Mouse (Mus musculus): ENCODE measurements around the gene Prickle2. TPM values are rescaled to one million over a fixed set of nuclear protein-coding genes. Genes with fewer than 3 reads are reported as not detected.

Prickle2 gene
- polyA plus RNA-seq, 1 experiment from 2014 or later, result 8.3 TPM

- Histone ChIP-seq H3K36me3 (ENCODE audit: control insufficient read depth, insufficient read depth, low read length) (no peaks in the 10 kb centered on the region), H3K9ac (ENCODE audit: low read length) (no peak overlapping the region), H3K9me3 (ENCODE audit: control insufficient read depth, low read length) (no peaks in the 10 kb centered on the region), H3K4me2 (ENCODE audit: low read depth, low read length) (peak overlapping the region; percentile 22; the same call in 1 of the 2 replicates), H3K4me3 (ENCODE audit: low read length) (no peak overlapping the region), H3K27ac (ENCODE audit: low read length) (peak overlapping the region; percentile 95), H3K27me3 (ENCODE audit: control insufficient read depth, insufficient read depth, low read depth, low read length) (no peaks in the 10 kb centered on the region), H3K4me1 (replicated peaks; ENCODE audit: control insufficient read depth, insufficient read depth, low read length) (peaks cover 46% of the 10 kb centered on the region)
- 29% methylated on average over 3 of the region's 3 CpGs for WGBS
- peak; percentile 93 for ATAC-seq (ENCODE audit: low read depth)
Measured at GRCm38 (mm10) chr6:92468383-92468791, 237.6 kb downstream of the Prickle2 start.

DNA sequence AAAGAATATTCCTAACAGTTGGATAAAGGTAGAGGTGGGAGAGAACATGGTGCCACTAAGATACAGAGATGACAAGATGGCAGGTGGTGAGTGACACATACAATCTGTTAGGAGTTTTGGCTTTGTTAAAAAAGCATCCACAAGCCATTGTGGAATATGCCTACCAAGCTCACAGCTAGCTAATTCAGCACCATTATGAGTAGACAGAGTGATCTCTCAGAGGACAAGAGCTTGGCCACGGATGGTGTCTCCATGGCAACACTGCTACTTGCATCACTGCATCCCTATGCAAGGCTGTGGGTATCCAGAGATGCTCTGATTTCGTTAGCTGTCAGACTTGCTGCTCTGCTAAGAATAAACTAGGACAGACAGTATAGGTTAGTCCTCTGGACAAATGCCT is 238.6 kb downstream of the Prickle2 start:
- H3K9me3 ChIP-seq (ENCODE audit: control insufficient read depth, low read length), result no peaks in the 10 kb centered on the region
- no peak overlapping the region for H3K9ac ChIP-seq (ENCODE audit: low read length)
- ATAC-seq (ENCODE audit: low read depth), result no peak
- 0 out of 2 replicates have a peak overlapping the region, but pooled peaks have one; percentile 2 for H3K27ac ChIP-seq (ENCODE audit: low read length)
- H3K27me3 ChIP-seq (ENCODE audit: control insufficient read depth, insufficient read depth, low read depth, low read length), result no peaks in the 10 kb centered on the region
- no peak overlapping the region for H3K4me2 ChIP-seq (ENCODE audit: low read depth, low read length)
- 62% methylated on average over 2 of the region's 2 CpGs for WGBS
- peaks cover 48% of the 10 kb centered on the region for H3K4me1 ChIP-seq (replicated peaks; ENCODE audit: control insufficient read depth, insufficient read depth, low read length)
- H3K4me3 ChIP-seq (ENCODE audit: low read length), result no peak overlapping the region
- H3K36me3 ChIP-seq (ENCODE audit: control insufficient read depth, insufficient read depth, low read length), result no peaks in the 10 kb centered on the region

DNA sequence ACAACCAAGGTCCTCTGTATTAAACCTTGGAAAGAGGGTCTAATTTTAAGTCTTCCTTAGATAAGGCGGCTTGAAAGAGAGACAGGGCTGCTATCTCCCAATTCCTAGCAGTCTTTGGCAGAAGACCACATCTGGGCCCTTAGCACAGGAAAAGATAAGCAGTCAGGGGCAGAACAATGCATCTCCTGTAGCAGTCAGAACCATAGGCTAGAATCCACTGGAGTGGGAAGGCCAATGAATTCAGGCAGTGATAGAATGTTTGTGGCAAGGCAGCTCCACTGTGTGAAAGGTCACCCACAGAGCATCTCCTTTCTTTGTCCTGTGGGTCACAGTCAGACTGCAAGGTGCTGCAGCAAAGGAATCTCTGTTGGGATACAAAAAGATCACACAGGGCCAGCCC is 240.3 kb downstream of the Prickle2 start:
- Histone ChIP-seq H3K27ac (ENCODE audit: low read length) (peak overlapping the region; percentile 11), H3K4me1 (replicated peaks; ENCODE audit: control insufficient read depth, insufficient read depth, low read length) (peaks cover 48% of the 10 kb centered on the region), H3K9ac (ENCODE audit: low read length) (no peak overlapping the region), H3K27me3 (ENCODE audit: control insufficient read depth, insufficient read depth, low read depth, low read length) (no peaks in the 10 kb centered on the region), H3K9me3 (ENCODE audit: control insufficient read depth, low read length) (no peaks in the 10 kb centered on the region), H3K36me3 (ENCODE audit: control insufficient read depth, insufficient read depth, low read length) (no peaks in the 10 kb centered on the region), H3K4me3 (ENCODE audit: low read length) (no peak overlapping the region), H3K4me2 (ENCODE audit: low read depth, low read length) (no peak overlapping the region)
- 42% methylated on average over 1 of the region's 1 CpGs for WGBS
- no peak for ATAC-seq (ENCODE audit: low read depth)

DNA sequence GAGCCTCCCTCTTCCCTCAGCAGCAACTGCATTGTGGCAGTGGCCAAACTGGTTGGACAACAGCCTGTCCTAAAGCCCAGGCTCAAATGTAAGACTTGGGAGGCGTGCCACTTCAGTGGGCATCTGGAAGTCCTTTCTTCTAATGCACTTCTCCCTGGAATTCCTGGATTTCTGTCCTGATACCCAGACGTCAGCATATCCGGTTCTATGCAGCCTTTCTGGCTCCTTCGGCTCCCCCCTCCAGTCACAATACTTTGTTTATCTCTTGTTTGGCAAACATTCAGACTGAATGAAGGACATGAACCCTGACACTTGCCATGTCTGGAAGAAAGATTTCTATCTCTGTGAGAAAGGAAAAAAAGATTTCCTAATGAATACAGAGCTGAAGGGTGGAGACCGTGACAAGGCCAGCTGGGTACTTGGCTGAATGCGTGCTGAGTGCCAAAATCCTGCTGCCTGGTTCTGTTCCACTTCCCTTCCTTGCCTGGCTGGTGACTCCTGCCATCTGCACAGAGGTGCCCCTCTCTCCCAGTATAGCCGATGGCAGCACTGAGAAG is 241.1 kb downstream of the Prickle2 start:
- Histone ChIP-seq H3K4me3 (ENCODE audit: low read length) (no peak overlapping the region), H3K36me3 (ENCODE audit: control insufficient read depth, insufficient read depth, low read length) (no peaks in the 10 kb centered on the region), H3K27ac (ENCODE audit: low read length) (peak overlapping the region; percentile 68), H3K9me3 (ENCODE audit: control insufficient read depth, low read length) (no peaks in the 10 kb centered on the region), H3K9ac (ENCODE audit: low read length) (no peak overlapping the region), H3K4me1 (replicated peaks; ENCODE audit: control insufficient read depth, insufficient read depth, low read length) (peaks cover 48% of the 10 kb centered on the region), H3K4me2 (ENCODE audit: low read depth, low read length) (peak overlapping the region; percentile 4; the same call in 1 of the 2 replicates), H3K27me3 (ENCODE audit: control insufficient read depth, insufficient read depth, low read depth, low read length) (no peaks in the 10 kb centered on the region)
- WGBS, result 4% methylated on average over 7 of the region's 7 CpGs
- ATAC-seq (ENCODE audit: low read depth), result peak; percentile 56

DNA sequence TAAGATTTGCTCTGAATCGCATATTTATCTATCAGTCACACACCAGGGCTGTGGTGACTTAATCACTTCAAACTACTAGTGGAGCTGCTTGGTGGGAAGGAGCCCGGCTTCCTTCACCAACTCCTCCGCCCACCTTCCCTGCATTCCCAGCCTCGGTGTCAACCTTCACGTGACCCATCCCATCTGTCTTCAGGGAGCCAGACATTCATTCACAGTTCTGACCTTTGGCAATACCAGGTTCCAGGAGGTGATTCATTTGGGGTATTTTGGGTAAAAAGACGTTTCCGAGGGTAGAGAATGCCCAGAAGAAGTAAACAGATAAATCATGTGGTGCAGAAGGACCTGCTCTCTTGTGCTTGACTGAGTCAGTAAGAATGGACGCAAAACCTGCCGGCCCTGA is 242.2 kb downstream of the Prickle2 start:
- Histone ChIP-seq H3K9ac (ENCODE audit: low read length) (no peak overlapping the region), H3K27me3 (ENCODE audit: control insufficient read depth, insufficient read depth, low read depth, low read length) (no peaks in the 10 kb centered on the region), H3K4me2 (ENCODE audit: low read depth, low read length) (0 out of 2 replicates have a peak overlapping the region, but pooled peaks have one; percentile 5), H3K36me3 (ENCODE audit: control insufficient read depth, insufficient read depth, low read length) (no peaks in the 10 kb centered on the region), H3K9me3 (ENCODE audit: control insufficient read depth, low read length) (no peaks in the 10 kb centered on the region), H3K27ac (ENCODE audit: low read length) (no peak overlapping the region), H3K4me1 (replicated peaks; ENCODE audit: control insufficient read depth, insufficient read depth, low read length) (peaks cover 39% of the 10 kb centered on the region), H3K4me3 (ENCODE audit: low read length) (no peak overlapping the region)
- ATAC-seq (ENCODE audit: low read depth), result no peak
- WGBS, result 28% methylated on average over 9 of the region's 9 CpGs

DNA sequence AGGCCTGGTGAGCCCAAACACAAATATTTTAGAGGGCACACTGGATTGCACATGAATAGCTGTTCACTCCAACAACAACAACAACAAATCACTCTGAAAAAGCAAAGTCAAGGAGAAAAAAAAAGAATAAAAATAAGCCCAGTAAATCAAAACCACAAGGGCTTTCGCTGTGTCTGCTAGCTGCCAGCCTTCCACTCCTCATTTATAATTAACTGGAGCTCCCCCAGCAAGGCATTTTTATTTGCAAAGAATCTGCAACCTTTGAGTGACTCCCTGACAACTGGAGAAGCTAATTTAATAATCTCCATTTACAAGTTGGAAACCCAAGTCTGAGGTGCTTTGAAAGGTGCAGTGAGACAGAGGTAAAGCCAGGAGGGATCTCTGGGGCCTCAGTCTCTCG is 245.2 kb downstream of the Prickle2 start:
- peaks cover 31% of the 10 kb centered on the region for H3K4me1 ChIP-seq (replicated peaks; ENCODE audit: control insufficient read depth, insufficient read depth, low read length)

GRCm38 (mm10) chr6:92458026-92458425 is 247.9 kb downstream of the Prickle2 start:
- Histone ChIP-seq H3K27me3 (ENCODE audit: control insufficient read depth, insufficient read depth, low read depth, low read length) (no peaks in the 10 kb centered on the region), H3K4me3 (ENCODE audit: low read length) (no peak overlapping the region), H3K4me2 (ENCODE audit: low read depth, low read length) (no peak overlapping the region), H3K4me1 (replicated peaks; ENCODE audit: control insufficient read depth, insufficient read depth, low read length) (peaks cover 5% of the 10 kb centered on the region; the same call in 1 of the 2 replicates), H3K9me3 (ENCODE audit: control insufficient read depth, low read length) (no peaks in the 10 kb centered on the region), H3K36me3 (ENCODE audit: control insufficient read depth, insufficient read depth, low read length) (no peaks in the 10 kb centered on the region; the same call in 1 of the 2 replicates), H3K9ac (ENCODE audit: low read length) (no peak overlapping the region), H3K27ac (ENCODE audit: low read length) (no peak overlapping the region)
- WGBS, result 61% methylated on average over 4 of the region's 4 CpGs
- no peak for ATAC-seq (ENCODE audit: low read depth)

More for the DNA sequence above, 245.2 kb downstream of the Prickle2 start:
- 74% methylated on average over 2 of the region's 2 CpGs for WGBS
- no peaks in the 10 kb centered on the region for H3K27me3 ChIP-seq (ENCODE audit: control insufficient read depth, insufficient read depth, low read depth, low read length)
- ATAC-seq (ENCODE audit: low read depth), result no peak
- H3K9ac ChIP-seq (ENCODE audit: low read length), result no peak overlapping the region
- H3K27ac ChIP-seq (ENCODE audit: low read length), result no peak overlapping the region
- no peaks in the 10 kb centered on the region; the same call in 1 of the 2 replicates for H3K36me3 ChIP-seq (ENCODE audit: control insufficient read depth, insufficient read depth, low read length)
- H3K4me2 ChIP-seq (ENCODE audit: low read depth, low read length), result no peak overlapping the region
- H3K9me3 ChIP-seq (ENCODE audit: control insufficient read depth, low read length), result no peaks in the 10 kb centered on the region
- no peak overlapping the region for H3K4me3 ChIP-seq (ENCODE audit: low read length)

- Histone ChIP-seq H3K4me2 (ENCODE audit: low read depth, low read length) (no peak overlapping the region), H3K36me3 (ENCODE audit: control insufficient read depth, insufficient read depth, low read length) (no peaks in the 10 kb centered on the region), H3K9ac (ENCODE audit: low read length) (no peak overlapping the region), H3K27me3 (ENCODE audit: control insufficient read depth, insufficient read depth, low read depth, low read length) (no peaks in the 10 kb centered on the region), H3K27ac (ENCODE audit: low read length) (no peak overlapping the region), H3K4me1 (replicated peaks; ENCODE audit: control insufficient read depth, insufficient read depth, low read length) (peaks cover 6% of the 10 kb centered on the region; the same call in 1 of the 2 replicates), H3K4me3 (ENCODE audit: low read length) (no peak overlapping the region), H3K9me3 (ENCODE audit: control insufficient read depth, low read length) (no peaks in the 10 kb centered on the region)
- no peak for ATAC-seq (ENCODE audit: low read depth)
- WGBS, result 71% methylated on average over 1 of the region's 1 CpGs
Measured at GRCm38 (mm10) chr6:92451421-92451820, 254.5 kb downstream of the Prickle2 start.

GRCm38 (mm10) chr6:92449956-92450355 is 256.0 kb downstream of the Prickle2 start:
- H3K4me3 ChIP-seq (ENCODE audit: low read length), result no peak overlapping the region
- ATAC-seq (ENCODE audit: low read depth), result no peak
- no peak overlapping the region for H3K27ac ChIP-seq (ENCODE audit: low read length)
- no peak overlapping the region for H3K4me2 ChIP-seq (ENCODE audit: low read depth, low read length)
- H3K9me3 ChIP-seq (ENCODE audit: control insufficient read depth, low read length), result no peaks in the 10 kb centered on the region
- H3K36me3 ChIP-seq (ENCODE audit: control insufficient read depth, insufficient read depth, low read length), result no peaks in the 10 kb centered on the region
- H3K27me3 ChIP-seq (ENCODE audit: control insufficient read depth, insufficient read depth, low read depth, low read length), result no peaks in the 10 kb centered on the region
- peaks cover 6% of the 10 kb centered on the region; the same call in 1 of the 2 replicates for H3K4me1 ChIP-seq (replicated peaks; ENCODE audit: control insufficient read depth, insufficient read depth, low read length)
- WGBS, result 87% methylated on average over 1 of the region's 1 CpGs
- H3K9ac ChIP-seq (ENCODE audit: low read length), result no peak overlapping the region
